Mouse (Mus musculus): ENCODE data around the gene Gm36864.
"Not testable (repeated sequence)": the region's sequence is repeated elsewhere in the genome, so short reads cannot be mapped to it uniquely, and the experiment has no call there.

Gene Gm36864

GRCm38 (mm10) chr7:44235909-44236308 lies at the start of gene Gm36864:
TSS of gene Gm36864 (plus strand) at chr7:44236177.
- in situ Hi-C loops (cut with MseI, MboI) = no loop called here

- in situ Hi-C loops (cut with MseI, MboI) = not testable (repeated sequence)
Observed at GRCm38 (mm10) chr7:44186516-44186915, 49.5 kb upstream of the Gm36864 start.

GRCm38 (mm10) chr7:44187936-44188335 lies 48.0 kb upstream of the Gm36864 start, which contains the start of gene Klk1b24:
TSS of gene Klk1b24 (plus strand) at chr7:44188236.
- in situ Hi-C loops (cut with MseI, MboI) = not testable (repeated sequence)

GRCm38 (mm10) chr7:44193466-44193865 lies 42.5 kb upstream of the Gm36864 start:
- in situ Hi-C loops (cut with MseI, MboI) = not testable (repeated sequence)

- in situ Hi-C loops (cut with MseI, MboI) = no loop called here
Observed at GRCm38 (mm10) chr7:44197891-44198290, 38.1 kb upstream of the Gm36864 start, which contains the start of gene Klk1b3. TSS of gene Klk1b3 (plus strand) at chr7:44198191.

- in situ Hi-C loops (cut with MseI, MboI) = not testable (repeated sequence)
Observed at GRCm38 (mm10) chr7:44207135-44207534, 28.8 kb upstream of the Gm36864 start, which contains the start of gene Klk1b4. TSS of gene Klk1b4 (plus strand) at chr7:44207435.

GRCm38 (mm10) chr7:44208307-44208706 lies 27.7 kb upstream of the Gm36864 start:
- in situ Hi-C loops (cut with MseI, MboI) = no loop called here

GRCm38 (mm10) chr7:44215645-44216044 lies 20.3 kb upstream of the Gm36864 start, which contains the start of gene Klk1b5:
TSS of gene Klk1b5 (plus strand) at chr7:44215945.
- in situ Hi-C loops (cut with MseI, MboI) = no loop called here

- in situ Hi-C loops (cut with MseI, MboI) = not testable (repeated sequence)
Observed at GRCm38 (mm10) chr7:44221601-44222000, 14.4 kb upstream of the Gm36864 start.

- in situ Hi-C loops (cut with MseI, MboI) = not testable (repeated sequence)
Observed at GRCm38 (mm10) chr7:44222335-44222734, 13.6 kb upstream of the Gm36864 start.

GRCm38 (mm10) chr7:44225076-44225475 lies 10.9 kb upstream of the Gm36864 start, which contains the start of gene Klk1:
TSS of gene Klk1 (plus strand) at chr7:44225360.
- in situ Hi-C loops (cut with MseI, MboI) = no loop called here

GRCm38 (mm10) chr7:44239913-44240312 lies 3.9 kb downstream of the Gm36864 start:
- in situ Hi-C loops (cut with MseI, MboI) = no loop called here

- in situ Hi-C loops (cut with MseI, MboI) = no loop called here
Observed at GRCm38 (mm10) chr7:44240712-44241111, 4.7 kb downstream of the Gm36864 start.

- in situ Hi-C loops (cut with MseI, MboI) = no loop called here
Observed at GRCm38 (mm10) chr7:44241163-44241562, 5.2 kb downstream of the Gm36864 start.

- in situ Hi-C loops (cut with MseI, MboI) = no loop called here
Observed at GRCm38 (mm10) chr7:44244080-44244479, 8.1 kb downstream of the Gm36864 start.

- in situ Hi-C loops (cut with MseI, MboI) = no loop called here
Observed at GRCm38 (mm10) chr7:44246055-44246983, 10.3 kb downstream of the Gm36864 start, which contains the start of the genes 1700028J19Rik and 2410002F23Rik. TSS of gene 1700028J19Rik (minus strand) at chr7:44246695. TSS of gene 2410002F23Rik (plus strand) at chr7:44246722.

- in situ Hi-C loops (cut with MseI, MboI) = no loop called here
Observed at GRCm38 (mm10) chr7:44246984-44247470, 11.1 kb downstream of the Gm36864 start.

GRCm38 (mm10) chr7:44247971-44248370 lies 12.0 kb downstream of the Gm36864 start:
- in situ Hi-C loops (cut with MseI, MboI) = no loop called here

GRCm38 (mm10) chr7:44249248-44249647 lies 13.3 kb downstream of the Gm36864 start:
- in situ Hi-C loops (cut with MseI, MboI) = no loop called here

- in situ Hi-C loops (cut with MseI, MboI) = not testable (repeated sequence)
Observed at GRCm38 (mm10) chr7:44250732-44251275, 14.8 kb downstream of the Gm36864 start.

GRCm38 (mm10) chr7:44253023-44253616 lies 17.1 kb downstream of the Gm36864 start:
- in situ Hi-C loops (cut with MseI, MboI) = no loop called here

GRCm38 (mm10) chr7:44254930-44255329 lies 19.0 kb downstream of the Gm36864 start:
- in situ Hi-C loops (cut with MseI, MboI) = no loop called here
